Mouse (Mus musculus) adrenal gland (tissue): ENCODE data around the gene Cstl1.
"Not testable (repeated sequence)": the region's sequence is repeated elsewhere in the genome, so short reads cannot be mapped to it uniquely, and the experiment has no call there.

Experiments
- intact Hi-C: fragments of 180-260 bp; cut with DNase I; formaldehyde crosslinking; loops from one replicate; pipeline ENCODE4 v1.15.1; 2025
- long read RNA-seq, 2 experiments: library from polyadenylated mRNA; unstranded; transcript quantifications; one replicate each; pipeline ENCODE4 v2.0.0; 2020; ENCODE audit warnings: borderline replicate concordance in 1 of 2; ENCODE audit not compliant: insufficient replicate concordance in 1 of 2

Cstl1 gene
- long read RNA-seq, experiment 1: 0 reads
- long read RNA-seq, experiment 2: 0 reads

GRCm38 (mm10) chr2:148750058-148750457 is at the start of gene Cstl1:
Gene Cstl1 (plus strand): TSS chr2:148750358.
- intact Hi-C loops: loop anchor here (5.0 kb wide), 1 partner anchor 102 kb away; no protein-coding TSS in a partner anchor

GRCm38 (mm10) chr2:148706409-148707201 is 43.6 kb upstream of the Cstl1 start:
- intact Hi-C loops: no loop called here

GRCm38 (mm10) chr2:148707202-148707530 is 43.0 kb upstream of the Cstl1 start:
- intact Hi-C loops: no loop called here

- intact Hi-C loops: no loop called here
Observed at GRCm38 (mm10) chr2:148712326-148712725, 37.8 kb upstream of the Cstl1 start.

- intact Hi-C loops: no loop called here
Observed at GRCm38 (mm10) chr2:148717072-148717471, 33.1 kb upstream of the Cstl1 start.

- intact Hi-C loops: no loop called here
Observed at GRCm38 (mm10) chr2:148719271-148719995, 30.7 kb upstream of the Cstl1 start.

GRCm38 (mm10) chr2:148731614-148732326 is 18.4 kb upstream of the Cstl1 start:
- intact Hi-C loops: no loop called here

- intact Hi-C loops: no loop called here
Observed at GRCm38 (mm10) chr2:148732327-148733000, 17.7 kb upstream of the Cstl1 start, which contains the start of gene Napb. Gene Napb (minus strand): TSS chr2:148732467.

- intact Hi-C loops: no loop called here
Observed at GRCm38 (mm10) chr2:148743001-148743400, 7.2 kb upstream of the Cstl1 start.

- intact Hi-C loops: no loop called here
Observed at GRCm38 (mm10) chr2:148743846-148744407, 6.2 kb upstream of the Cstl1 start.

GRCm38 (mm10) chr2:148751893-148752813 is 2.0 kb downstream of the Cstl1 start:
- intact Hi-C loops: loop anchor here (1.0 to 5.0 kb wide), 2 partner anchors 100 to 150 kb away; no protein-coding TSS in a partner anchor

- intact Hi-C loops: loop anchor here (5.0 kb wide), 1 partner anchor 98 kb away; no protein-coding TSS in a partner anchor
Observed at GRCm38 (mm10) chr2:148754310-148754846, 4.2 kb downstream of the Cstl1 start.

GRCm38 (mm10) chr2:148763648-148764388 is 13.7 kb downstream of the Cstl1 start:
- intact Hi-C loops: no loop called here

- intact Hi-C loops: not testable (repeated sequence)
Observed at GRCm38 (mm10) chr2:148771397-148771796, 21.2 kb downstream of the Cstl1 start, which contains the start of gene Cst11. Gene Cst11 (minus strand): TSS chr2:148771497.

GRCm38 (mm10) chr2:148781709-148782108 is 31.6 kb downstream of the Cstl1 start, which contains the start of gene 8030411F24Rik:
Gene 8030411F24Rik (plus strand): TSS chr2:148782009.
- intact Hi-C loops: no loop called here

- intact Hi-C loops: no loop called here
Observed at GRCm38 (mm10) chr2:148789142-148789541, 39.0 kb downstream of the Cstl1 start, which contains the start of gene Cst12. Gene Cst12 (plus strand): TSS chr2:148789361.

GRCm38 (mm10) chr2:148798485-148798884 is 48.3 kb downstream of the Cstl1 start, which contains the start of gene Cst8:
Gene Cst8 (plus strand): TSS chr2:148798785.
- intact Hi-C loops: no loop called here

- intact Hi-C loops: no loop called here
Observed at GRCm38 (mm10) chr2:148801491-148801921, 51.3 kb downstream of the Cstl1 start.
